Mouse (Mus musculus) erythroblast, embryonic 14.5 days (primary cell): ENCODE data around the gene Ambp. TPM values are rescaled to one million over a fixed set of nuclear protein-coding genes. Genes with fewer than 3 reads are reported as not detected.

Source experiments
- H3K27me3 ChIP-seq: 2 replicates; pipeline ENCODE4 v1.6.1; 2012; ENCODE audit warnings: inconsistent platforms; ENCODE audit not compliant: control insufficient read depth
- H3K36me3 ChIP-seq: 2 replicates; pipeline ENCODE4 v1.6.1; 2012; ENCODE audit warnings: mild to moderate bottlenecking, inconsistent platforms; ENCODE audit not compliant: control insufficient read depth
- H3K4me1 ChIP-seq: 2 replicates; pipeline ENCODE4 v1.6.1; 2012; ENCODE audit warnings: inconsistent platforms; ENCODE audit not compliant: control insufficient read depth
- H3K4me3 ChIP-seq: replicated peaks from 2 replicates; pipeline ENCODE3; 2012; ENCODE audit warnings: moderate library complexity, mild to moderate bottlenecking, inconsistent platforms
- H3K9me3 ChIP-seq: 2 replicates; pipeline ENCODE4 v1.6.1; 2012; ENCODE audit warnings: low read length, inconsistent platforms, mixed read lengths; ENCODE audit not compliant: control insufficient read depth
- GATA1 ChIP-seq: IDR thresholded peaks from 2 replicates; pipeline ENCODE4 v1.6.1; 2012; ENCODE audit warnings: low read length, inconsistent platforms, mixed read lengths
- TAL1 ChIP-seq: IDR thresholded peaks from 3 replicates; pipeline ENCODE4 v1.6.1; 2012; ENCODE audit warnings: low read length, inconsistent platforms, mixed read lengths
- polyA plus RNA-seq: library from polyadenylated mRNA; stranded (reverse); fragments of >175 nt; gene quantifications from 2 replicates; pipeline ENCODE4 v1.2.3, GENCODE M21; 2012

Gene Ambp
- polyA plus RNA-seq, 1 experiment: 0.71 TPM

DNA sequence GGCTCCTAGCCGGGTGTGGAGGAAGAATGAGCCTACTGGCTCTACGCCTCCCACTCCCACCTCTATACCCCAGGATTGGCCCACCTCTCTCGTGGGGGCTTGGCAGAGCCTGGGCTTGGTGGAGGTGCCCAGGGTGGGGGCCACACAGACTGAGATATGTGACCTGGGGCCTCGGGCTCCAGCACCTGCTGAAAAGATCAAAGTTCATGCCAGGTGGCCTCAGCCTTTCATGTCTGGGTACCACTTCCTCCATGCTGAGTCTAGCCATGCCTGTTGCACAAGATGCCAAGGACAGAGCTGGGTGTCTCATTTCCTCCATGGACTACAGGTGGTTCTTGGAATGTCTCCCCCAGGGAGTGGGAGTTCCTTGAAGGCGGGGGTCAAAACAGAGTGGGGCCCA, 11.7 kb upstream of the Ambp start:
- Histone ChIP-seq H3K36me3 (no peaks in the 10 kb centered on the region; the same call in 1 of the 2 replicates), H3K4me3 (no peak overlapping the region), H3K9me3 (no peaks in the 10 kb centered on the region), H3K27me3 (no peaks in the 10 kb centered on the region), H3K4me1 (no peaks in the 10 kb centered on the region)
- TF ChIP-seq TAL1: no peak

DNA sequence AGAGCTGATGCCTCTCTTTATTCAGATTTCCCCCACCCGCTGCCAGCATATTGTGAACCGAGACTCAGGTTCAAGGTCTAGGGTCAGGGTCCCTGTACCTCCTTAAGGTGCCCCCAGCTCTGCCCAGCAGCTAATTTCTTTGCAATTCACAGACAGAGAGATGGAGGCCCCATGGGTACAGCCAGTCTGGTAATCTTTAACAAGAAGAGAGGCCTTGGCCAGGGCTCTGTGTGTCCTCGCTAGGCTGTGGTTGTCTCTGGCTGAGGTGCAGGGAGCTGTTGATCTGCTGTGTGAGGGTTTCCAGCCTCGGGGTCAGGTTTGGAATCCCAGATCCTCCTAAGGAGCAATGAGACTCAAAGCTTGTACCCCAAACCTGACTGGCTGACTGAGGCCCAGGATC, 11.0 kb upstream of the Ambp start:
- H3K4me3 ChIP-seq: no peak overlapping the region
- no peaks in the 10 kb centered on the region for H3K27me3 ChIP-seq
- TF ChIP-seq GATA1 (no peak), TAL1 (no peak)
- H3K36me3 ChIP-seq: no peaks in the 10 kb centered on the region; the same call in 1 of the 2 replicates
- no peaks in the 10 kb centered on the region for H3K9me3 ChIP-seq
- H3K4me1 ChIP-seq: no peaks in the 10 kb centered on the region

- Histone ChIP-seq H3K27me3 (no peaks in the 10 kb centered on the region), H3K36me3 (no peaks in the 10 kb centered on the region), H3K4me3 (no peak overlapping the region), H3K4me1 (no peaks in the 10 kb centered on the region), H3K9me3 (no peaks in the 10 kb centered on the region)
- TF ChIP-seq TAL1 (no peak), GATA1 (no peak)
Measured at GRCm38 (mm10) chr4:63158961-63159592, 4.5 kb upstream of the Ambp start.

DNA sequence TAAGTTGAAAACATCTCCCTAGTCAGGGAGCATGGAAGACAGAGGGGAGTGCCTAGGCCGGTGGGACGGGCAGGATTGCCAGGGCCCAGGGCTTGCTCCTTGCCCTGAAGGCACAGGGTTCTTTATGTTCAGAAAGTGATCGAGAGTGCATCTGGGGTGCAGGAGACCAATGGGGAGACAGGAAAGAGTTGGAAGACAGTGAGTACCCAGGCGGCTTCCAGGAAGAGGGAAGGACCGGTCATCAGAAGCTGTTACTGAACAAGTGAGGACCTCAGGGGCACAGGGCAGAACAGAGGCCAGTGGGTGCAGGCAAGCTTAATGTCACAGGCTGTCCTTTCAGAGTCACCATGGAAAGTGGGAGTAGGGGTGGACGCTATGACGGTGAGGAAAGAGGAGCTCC, 3.6 kb upstream of the Ambp start:
- no peaks in the 10 kb centered on the region for H3K36me3 ChIP-seq
- H3K4me1 ChIP-seq: no peaks in the 10 kb centered on the region
- no peaks in the 10 kb centered on the region for H3K9me3 ChIP-seq
- H3K4me3 ChIP-seq: no peak overlapping the region
- no peaks in the 10 kb centered on the region for H3K27me3 ChIP-seq
- TF ChIP-seq TAL1 (no peak), GATA1 (no peak)

GRCm38 (mm10) chr4:63156726-63157634, 2.4 kb upstream of the Ambp start:
- Histone ChIP-seq H3K4me3 (no peak overlapping the region), H3K27me3 (no peaks in the 10 kb centered on the region), H3K4me1 (no peaks in the 10 kb centered on the region), H3K36me3 (peaks cover 2% of the 10 kb centered on the region; the same call in 1 of the 2 replicates), H3K9me3 (no peaks in the 10 kb centered on the region)
- TF ChIP-seq GATA1 (no peak), TAL1 (no peak)

GRCm38 (mm10) chr4:63155596-63155995, 997 bp upstream of the Ambp start:
- no peaks in the 10 kb centered on the region for H3K27me3 ChIP-seq
- no peaks in the 10 kb centered on the region for H3K9me3 ChIP-seq
- H3K4me1 ChIP-seq: no peaks in the 10 kb centered on the region
- TF ChIP-seq GATA1 (no peak), TAL1 (no peak)
- H3K36me3 ChIP-seq: peaks cover 2% of the 10 kb centered on the region; the same call in 1 of the 2 replicates
- H3K4me3 ChIP-seq: no peak overlapping the region

DNA sequence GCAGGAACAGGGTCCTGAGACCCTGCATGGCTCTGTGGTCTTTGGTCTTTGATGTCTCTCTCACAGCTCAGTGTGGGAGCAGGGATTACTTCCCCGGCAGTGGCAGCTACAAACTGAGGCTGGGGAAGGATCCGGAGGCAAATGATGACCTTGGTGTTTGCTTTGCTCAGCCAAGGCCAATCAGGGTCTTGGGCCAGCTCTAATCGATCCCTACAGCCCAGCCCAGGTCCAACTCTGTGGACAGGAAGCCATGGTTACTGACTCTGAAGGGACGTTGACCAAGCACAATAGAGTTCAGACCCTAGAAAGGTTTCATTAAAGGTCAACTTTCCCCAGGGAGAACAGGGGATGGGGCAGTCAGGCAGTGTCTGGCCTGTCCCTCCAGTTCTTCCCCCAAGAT, 571 bp downstream of the Ambp start:
- no peak for TF ChIP-seq GATA1
- no peak for TF ChIP-seq TAL1
- Histone ChIP-seq H3K27me3 (no peaks in the 10 kb centered on the region), H3K4me1 (no peaks in the 10 kb centered on the region), H3K36me3 (peaks cover 5% of the 10 kb centered on the region; the same call in 1 of the 2 replicates), H3K4me3 (peak overlapping the region; percentile 56), H3K9me3 (no peaks in the 10 kb centered on the region)

GRCm38 (mm10) chr4:63151127-63151526, 3.5 kb downstream of the Ambp start:
- H3K27me3 ChIP-seq: no peaks in the 10 kb centered on the region
- no peak overlapping the region for H3K4me3 ChIP-seq
- no peak for TF ChIP-seq GATA1
- TF ChIP-seq TAL1: no peak
- no peaks in the 10 kb centered on the region for H3K4me1 ChIP-seq
- H3K36me3 ChIP-seq: peaks cover 11% of the 10 kb centered on the region; the same call in 1 of the 2 replicates
- H3K9me3 ChIP-seq: peaks cover 14% of the 10 kb centered on the region

DNA sequence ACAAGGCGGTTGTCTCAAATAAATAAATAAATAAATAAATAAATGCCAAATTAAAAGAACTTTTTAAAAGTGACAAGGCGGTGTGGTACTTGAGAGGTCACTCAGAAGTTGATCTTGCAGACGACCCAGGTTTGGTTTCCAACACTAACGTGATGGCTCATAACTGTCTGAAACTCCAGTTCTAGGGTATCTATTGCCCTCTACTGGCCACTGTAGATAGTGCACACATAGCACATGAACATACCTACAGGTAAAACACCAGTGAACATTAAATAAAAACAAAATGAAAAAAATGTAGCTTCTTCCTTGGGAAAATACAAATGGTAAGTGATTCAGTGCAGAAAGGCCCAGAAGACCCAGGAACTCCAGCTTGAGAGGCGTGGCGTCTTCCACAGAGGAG, 7.3 kb downstream of the Ambp start:
- Histone ChIP-seq H3K9me3 (peaks cover 24% of the 10 kb centered on the region), H3K36me3 (peaks cover 11% of the 10 kb centered on the region; the same call in 1 of the 2 replicates), H3K4me1 (no peaks in the 10 kb centered on the region), H3K4me3 (no peak overlapping the region), H3K27me3 (no peaks in the 10 kb centered on the region)
- no peak for TF ChIP-seq GATA1
- no peak for TF ChIP-seq TAL1
